Mouse (Mus musculus) heart, adult 2 months (tissue): ENCODE data around the gene Hnrnpr. TPM values are rescaled to one million over a fixed set of nuclear protein-coding genes. Genes with fewer than 3 reads are reported as not detected.

Experiments used
- DNase-seq, 2 experiments: peaks; one replicate each; pipeline ENCODE4 v3.0.0; 2021
- H3K27ac ChIP-seq: fragments of 200-600 bp; 2 replicates; pipeline ENCODE4 v1.8.1; 2022
- H3K27me3 ChIP-seq: fragments of 200-500 bp; 2 replicates; pipeline ENCODE4 v1.6.1; 2012; ENCODE audit warnings: mild to moderate bottlenecking, low read length, inconsistent platforms, mixed read lengths; ENCODE audit not compliant: control insufficient read depth, insufficient read depth
- H3K36me3 ChIP-seq: fragments of 200-500 bp; 2 replicates; pipeline ENCODE4 v1.6.1; 2012; ENCODE audit warnings: low read length, inconsistent platforms; ENCODE audit not compliant: control insufficient read depth, insufficient read depth
- H3K4me1 ChIP-seq: fragments of 200-500 bp; 2 replicates; pipeline ENCODE4 v1.6.1; 2011; ENCODE audit warnings: low read length; ENCODE audit not compliant: control insufficient read depth, insufficient read depth
- H3K4me3 ChIP-seq: fragments of 200-600 bp; 2 replicates; pipeline ENCODE4 v1.8.1; 2022
- H3K79me2 ChIP-seq: fragments of 200-500 bp; replicated peaks from 2 replicates; pipeline ENCODE4 v1.6.1; 2012; ENCODE audit warnings: mild to moderate bottlenecking, inconsistent platforms, low read length, moderate library complexity, mixed read lengths; ENCODE audit not compliant: control insufficient read depth, insufficient read depth
- H3K9ac ChIP-seq: fragments of 200-500 bp; 2 replicates; pipeline ENCODE4 v1.6.1; 2012; ENCODE audit warnings: low read depth, mild to moderate bottlenecking, control low read depth, inconsistent platforms, low read length, mixed read lengths
- CTCF ChIP-seq: fragments of 200-600 bp; IDR thresholded peaks from 2 replicates; pipeline ENCODE4 v1.8.1; 2022; ENCODE audit warnings: antibody characterized with exemption, mild to moderate bottlenecking, moderate library complexity
- EP300 ChIP-seq: fragments of 200-500 bp; IDR thresholded peaks from 2 replicates; pipeline ENCODE4 v1.6.1; 2011; ENCODE audit warnings: low read depth, low read length, control low read depth; ENCODE audit not compliant: insufficient read depth
- POLR2A ChIP-seq: fragments of 200-500 bp; IDR thresholded peaks from 2 replicates; pipeline ENCODE4 v1.6.1; 2011; ENCODE audit warnings: mild to moderate bottlenecking, low read depth, low read length, control low read depth; ENCODE audit not compliant: insufficient read depth
- WGBS: fragments of 180-500 bp; shearing (Covaris S2); methylation state at CpG from one replicate; pipeline ENCODE4 v1.1.7; 2018; 5-methylcytosine and 5-hydroxymethylcytosine counted together
- intact Hi-C: fragments of 180-260 bp; cut with DNase I; formaldehyde crosslinking; loops from one replicate; pipeline ENCODE4 v1.15.1; 2025
- polyA plus RNA-seq: library from polyadenylated mRNA; depleted of rRNA; stranded (reverse); fragments of >200 nt; gene quantifications from 2 replicates; pipeline ENCODE4 v1.2.3, GENCODE M21; 2012
- total RNA-seq, 2 experiments: library from RNA; stranded (reverse); gene quantifications; 2 replicates each; pipeline ENCODE4 v1.2.3; 2021

Hnrnpr gene
- total and polyA plus RNA-seq, 3 experiments = 10.7 to 44.8 (median 43.9) TPM

GRCm38 (mm10) chr4:136327238-136327637 lies 16.5 kb downstream of the Hnrnpr start:
- intact Hi-C loops = no loop called here
- no peak for DNase-seq
- no peak overlapping the region for H3K9ac ChIP-seq
- peaks cover 1% of the 10 kb centered on the region; the same call in 1 of the 2 replicates for H3K4me1 ChIP-seq
- H3K4me3 ChIP-seq = no peak overlapping the region
- H3K79me2 ChIP-seq = no peaks in the 10 kb centered on the region; the same call in 1 of the 2 replicates
- no peaks in the 10 kb centered on the region for H3K27me3 ChIP-seq
- TF ChIP-seq POLR2A (no peak), CTCF (no peak), EP300 (no peak)
- H3K36me3 ChIP-seq = peaks cover 5% of the 10 kb centered on the region
- H3K27ac ChIP-seq = no peak overlapping the region
- WGBS = 56% methylated on average over 5 of the region's 5 CpGs

GRCm38 (mm10) chr4:136328115-136328514 lies 17.4 kb downstream of the Hnrnpr start:
- intact Hi-C loops = no loop called here
- H3K79me2 ChIP-seq = no peaks in the 10 kb centered on the region; the same call in 1 of the 2 replicates
- no peaks in the 10 kb centered on the region for H3K27me3 ChIP-seq
- peaks cover 6% of the 10 kb centered on the region for H3K36me3 ChIP-seq
- no peak for DNase-seq
- H3K9ac ChIP-seq = no peak overlapping the region
- TF ChIP-seq EP300 (no peak), CTCF (peak; percentile 56)
- no peak overlapping the region for H3K4me3 ChIP-seq
- H3K4me1 ChIP-seq = peaks cover 1% of the 10 kb centered on the region; the same call in 1 of the 2 replicates
- no peak overlapping the region for H3K27ac ChIP-seq

GRCm38 (mm10) chr4:136331709-136332108 lies 21.0 kb downstream of the Hnrnpr start:
- H3K79me2 ChIP-seq = no peaks in the 10 kb centered on the region; the same call in 1 of the 2 replicates
- no peak overlapping the region for H3K4me3 ChIP-seq
- no peak for DNase-seq
- H3K27me3 ChIP-seq = no peaks in the 10 kb centered on the region
- 92% methylated on average over 3 of the region's 3 CpGs for WGBS
- intact Hi-C loops = no loop called here
- H3K36me3 ChIP-seq = peaks cover 17% of the 10 kb centered on the region
- no peak for TF ChIP-seq POLR2A
- TF ChIP-seq CTCF = no peak
- no peak for TF ChIP-seq EP300
- H3K9ac ChIP-seq = no peak overlapping the region
- H3K27ac ChIP-seq = no peak overlapping the region
- H3K4me1 ChIP-seq = no peaks in the 10 kb centered on the region

GRCm38 (mm10) chr4:136333191-136333590 lies 22.4 kb downstream of the Hnrnpr start:
- TF ChIP-seq EP300 = no peak
- TF ChIP-seq CTCF = no peak
- TF ChIP-seq POLR2A = no peak
- Histone ChIP-seq H3K4me3 (no peak overlapping the region), H3K4me1 (no peaks in the 10 kb centered on the region), H3K27ac (no peak overlapping the region), H3K27me3 (no peaks in the 10 kb centered on the region), H3K36me3 (peaks cover 19% of the 10 kb centered on the region), H3K9ac (no peak overlapping the region), H3K79me2 (no peaks in the 10 kb centered on the region; the same call in 1 of the 2 replicates)
- DNase-seq = no peak
- WGBS = 74% methylated on average over 3 of the region's 3 CpGs
- intact Hi-C loops = no loop called here

- intact Hi-C loops = no loop called here
- Histone ChIP-seq H3K9ac (no peak overlapping the region), H3K79me2 (no peaks in the 10 kb centered on the region), H3K4me3 (no peak overlapping the region), H3K36me3 (peaks cover 19% of the 10 kb centered on the region), H3K27ac (peak overlapping the region; percentile 4; the same call in 1 of the 2 replicates), H3K27me3 (no peaks in the 10 kb centered on the region), H3K4me1 (no peaks in the 10 kb centered on the region)
- DNase-seq = no peak
- TF ChIP-seq CTCF (no peak), EP300 (no peak), POLR2A (no peak)
- 38% methylated on average over 2 of the region's 2 CpGs for WGBS
Measured at GRCm38 (mm10) chr4:136335065-136335464, 24.3 kb downstream of the Hnrnpr start.

- Histone ChIP-seq H3K27me3 (no peaks in the 10 kb centered on the region), H3K4me3 (no peak overlapping the region), H3K9ac (no peak overlapping the region), H3K27ac (no peak overlapping the region), H3K36me3 (peaks cover 19% of the 10 kb centered on the region), H3K79me2 (no peaks in the 10 kb centered on the region), H3K4me1 (no peaks in the 10 kb centered on the region)
- DNase-seq = peak in 1 of 2 experiments; percentile 8
- TF ChIP-seq POLR2A = no peak
- no peak for TF ChIP-seq CTCF
- no peak for TF ChIP-seq EP300
- intact Hi-C loops = no loop called here
- 48% methylated on average over 4 of the region's 4 CpGs for WGBS
Measured at GRCm38 (mm10) chr4:136337129-136337528, 26.4 kb downstream of the Hnrnpr start.

- H3K27ac ChIP-seq = no peak overlapping the region
- intact Hi-C loops = no loop called here
- no peak overlapping the region for H3K9ac ChIP-seq
- H3K27me3 ChIP-seq = no peaks in the 10 kb centered on the region
- no peaks in the 10 kb centered on the region for H3K79me2 ChIP-seq
- TF ChIP-seq CTCF (no peak), EP300 (no peak), POLR2A (no peak)
- DNase-seq = no peak
- no peak overlapping the region for H3K4me3 ChIP-seq
- no peaks in the 10 kb centered on the region for H3K36me3 ChIP-seq
- 79% methylated on average over 6 of the region's 6 CpGs for WGBS
- H3K4me1 ChIP-seq = no peaks in the 10 kb centered on the region
Measured at GRCm38 (mm10) chr4:136349616-136350015, 38.9 kb downstream of the Hnrnpr start.
